Mouse (Mus musculus) cerebellum, postnatal 14 days (tissue): ENCODE data around the gene Cmtm1.
A peak's percentile ranks its signal among the peaks of the same experiment; 100 is the strongest.
"Not testable (repeated sequence)": the region's sequence is repeated elsewhere in the genome, so short reads cannot be mapped to it uniquely, and the experiment has no call there.

Source experiments
- DNase-seq, 2 experiments: peaks; one replicate each; pipeline ENCODE4 v3.0.0; 2021; ENCODE audit warnings: mixed read lengths in 2 of 2

Gene Cmtm1

DNA sequence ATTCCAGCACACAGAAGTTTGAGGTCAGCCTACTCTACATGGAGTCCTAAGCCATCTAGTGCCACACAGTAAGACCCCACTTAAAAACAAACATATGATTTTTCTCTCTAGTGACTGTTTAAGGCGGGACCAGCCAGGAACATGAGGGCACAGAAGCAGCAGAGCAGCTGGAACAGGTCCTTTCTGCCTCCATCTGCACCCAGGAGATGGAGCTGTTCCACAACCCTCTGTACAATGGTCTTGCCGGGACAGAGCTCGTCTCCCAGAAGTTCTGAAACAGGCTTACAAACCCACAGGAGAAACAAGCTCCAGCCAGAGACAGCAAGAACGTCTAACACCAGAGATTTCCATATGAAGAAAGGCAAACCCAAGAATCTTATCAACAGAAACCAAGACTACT, 3.4 kb upstream of the Cmtm1 start:
- peak in 1 of 2 experiments; percentile 7 for DNase-seq

DNA sequence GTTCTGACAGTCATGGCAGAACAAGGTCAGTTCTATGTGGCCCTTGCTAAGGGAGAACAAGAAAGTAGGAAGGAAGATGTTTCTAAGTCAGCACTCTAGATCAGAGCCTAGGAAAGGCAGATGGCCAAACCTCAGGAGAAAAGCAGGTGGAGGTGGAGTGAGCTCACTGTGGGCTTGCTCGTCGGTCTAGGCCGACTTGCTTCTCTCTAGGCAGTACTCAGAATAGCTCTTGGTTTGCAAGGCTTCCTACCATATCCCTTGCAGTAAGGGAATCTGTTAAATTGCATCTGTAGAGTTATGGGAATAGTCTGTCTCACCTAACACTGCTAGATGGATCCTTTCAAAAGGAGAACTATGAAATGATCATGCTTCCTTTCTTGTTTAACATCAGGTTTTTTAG, 2.1 kb upstream of the Cmtm1 start:
- not testable (repeated sequence) for DNase-seq

DNA sequence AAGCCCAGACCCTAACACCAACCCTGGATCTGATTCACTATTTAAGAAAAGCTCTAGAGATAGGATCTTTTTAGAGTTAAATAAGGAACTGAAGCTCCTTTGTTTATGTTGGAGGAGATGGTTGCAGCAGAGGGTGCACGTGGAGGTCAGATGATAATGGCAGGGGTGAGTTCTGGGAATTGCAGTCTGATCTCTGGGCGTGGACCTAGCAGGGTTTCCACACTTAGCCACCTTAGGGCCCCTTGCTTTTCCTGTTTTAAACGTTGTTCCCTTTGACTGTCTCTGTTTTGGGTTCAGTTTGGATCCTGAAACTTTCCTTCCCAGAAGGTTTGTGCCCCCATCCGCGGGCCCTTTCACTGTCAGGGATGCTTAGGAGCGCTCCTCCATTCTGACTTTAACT, 1.6 kb downstream of the Cmtm1 start:
- DNase-seq: not testable (repeated sequence)

DNA sequence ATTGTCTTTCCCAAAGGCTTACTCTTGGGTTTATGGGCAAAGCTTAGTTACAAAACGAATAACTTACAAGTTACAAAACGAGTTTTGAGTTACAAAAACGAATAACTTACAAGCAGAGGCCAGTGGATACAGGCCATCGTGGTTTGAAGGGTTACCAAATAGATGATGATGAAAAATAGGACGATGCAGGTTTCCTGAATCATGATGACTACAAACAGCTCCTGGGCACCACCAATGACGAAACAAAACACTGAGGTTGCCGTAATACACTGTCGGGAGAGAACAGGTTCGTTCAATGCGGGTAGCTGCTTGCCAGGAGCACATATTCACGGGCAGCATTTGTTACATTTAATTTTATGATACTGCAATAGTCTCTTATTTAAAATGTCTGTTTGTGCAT, 5.0 kb downstream of the Cmtm1 start:
- DNase-seq: no peak

DNA sequence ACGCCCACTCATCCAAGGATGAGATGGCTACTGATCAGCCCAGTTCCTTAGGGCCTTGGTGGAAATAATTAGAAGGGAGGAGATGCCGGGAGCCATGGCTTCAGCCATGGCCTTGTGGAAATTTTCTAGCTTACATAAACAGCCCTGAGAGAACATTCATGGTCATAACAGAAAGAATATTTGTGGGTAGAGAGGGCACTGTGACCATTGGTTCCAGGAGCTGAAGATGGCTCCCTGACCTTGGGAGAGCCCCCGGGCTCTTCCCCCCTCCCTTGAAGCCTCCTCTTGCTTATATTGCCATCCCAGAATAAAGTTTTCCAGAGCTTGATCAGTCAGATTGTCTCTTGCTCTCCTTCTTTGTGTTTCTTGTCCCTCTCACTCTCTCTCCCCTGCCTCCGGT, 7.4 kb downstream of the Cmtm1 start:
- DNase-seq: not testable (repeated sequence)

DNA sequence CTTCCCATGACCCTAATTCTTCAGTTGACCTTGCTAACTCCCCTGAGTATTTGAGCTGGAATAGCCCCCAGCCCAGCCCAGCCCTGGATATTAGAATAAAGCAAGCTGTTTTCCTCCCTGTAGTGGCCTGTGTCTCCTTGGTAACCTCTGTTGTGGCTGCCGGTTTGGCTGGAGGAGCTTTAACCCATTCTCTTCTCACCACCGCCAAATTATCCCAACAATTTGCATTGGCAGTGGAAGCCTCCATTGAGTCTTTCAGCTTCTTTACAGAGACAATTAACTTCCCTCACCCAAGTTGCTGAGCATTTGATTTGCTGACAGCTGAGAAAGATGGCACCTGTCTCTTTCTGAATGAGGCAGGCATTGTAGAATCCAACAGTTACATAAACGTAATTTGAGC, 8.4 kb downstream of the Cmtm1 start:
- peak; percentile 11 to 16 for DNase-seq

DNA sequence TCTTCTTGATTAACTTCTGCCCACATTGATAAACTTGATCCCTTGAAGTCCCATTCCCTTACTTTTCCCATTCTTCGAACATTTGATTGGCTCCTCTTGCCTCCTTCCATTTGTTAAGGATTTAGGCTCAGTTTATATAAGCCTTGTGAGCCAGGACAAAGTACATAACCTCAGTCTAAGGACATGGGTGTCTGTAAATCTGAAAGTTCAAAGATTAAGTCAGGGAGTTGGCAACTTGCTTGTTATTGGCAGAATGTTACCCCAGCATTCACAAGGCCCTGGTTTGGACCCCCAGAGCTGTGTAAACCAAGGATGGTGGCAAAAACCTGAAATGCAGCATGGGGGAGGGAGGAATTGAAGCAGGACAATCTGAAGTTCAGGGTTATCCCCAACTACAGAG, 15.5 kb downstream of the Cmtm1 start:
- DNase-seq: no peak

DNA sequence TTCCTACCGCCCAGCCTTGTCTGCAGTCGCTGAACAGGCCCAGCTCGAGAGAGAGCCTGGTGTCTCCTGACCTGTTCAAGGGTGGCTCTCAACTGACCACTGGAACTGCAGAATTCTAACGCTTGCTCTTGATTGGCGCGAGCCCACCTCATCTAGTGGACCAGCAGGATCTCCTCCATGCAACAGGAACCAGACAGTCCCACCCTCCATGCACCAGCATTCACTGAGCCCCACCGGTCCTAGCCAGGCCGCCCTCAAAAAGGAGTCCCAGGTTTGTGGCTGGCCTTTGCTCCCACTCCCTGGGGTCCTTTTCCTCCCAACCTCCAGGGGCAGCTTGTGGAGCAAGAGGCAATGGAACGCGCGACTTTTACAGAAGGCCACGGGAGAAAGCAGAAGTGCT, 16.9 kb downstream of the Cmtm1 start, which contains the start of gene Cmtm2a:
Gene Cmtm2a, minus strand, starts transcription at position 101 of the 400 bp plus-strand sequence.
- not testable (repeated sequence) for DNase-seq

DNA sequence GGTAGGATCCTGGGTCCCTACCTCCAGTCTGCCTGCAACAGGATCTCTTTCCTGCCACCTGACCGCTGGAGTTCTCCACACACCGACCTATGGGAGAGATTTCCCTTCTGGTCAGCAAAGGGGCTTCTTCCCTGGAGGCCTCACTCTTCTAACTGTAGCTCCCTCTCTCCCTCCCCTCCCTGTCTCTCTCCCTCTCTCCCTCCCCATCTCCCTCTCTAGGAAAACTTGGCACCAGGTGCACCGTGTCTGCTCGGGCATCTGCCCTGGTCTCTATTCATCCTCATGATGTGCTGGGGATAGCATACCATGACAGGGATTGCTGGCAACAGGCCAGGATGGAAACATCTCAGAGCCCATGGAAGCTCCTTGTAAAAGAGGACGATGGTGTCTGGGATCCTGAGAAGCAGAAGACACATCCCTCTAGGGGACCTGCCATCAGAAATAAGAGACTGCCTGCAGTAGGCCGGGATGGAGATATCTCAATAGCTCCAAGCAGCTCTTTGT, 41.0 kb downstream of the Cmtm1 start:
- peak in 1 of 2 experiments; percentile 45 for DNase-seq

DNA sequence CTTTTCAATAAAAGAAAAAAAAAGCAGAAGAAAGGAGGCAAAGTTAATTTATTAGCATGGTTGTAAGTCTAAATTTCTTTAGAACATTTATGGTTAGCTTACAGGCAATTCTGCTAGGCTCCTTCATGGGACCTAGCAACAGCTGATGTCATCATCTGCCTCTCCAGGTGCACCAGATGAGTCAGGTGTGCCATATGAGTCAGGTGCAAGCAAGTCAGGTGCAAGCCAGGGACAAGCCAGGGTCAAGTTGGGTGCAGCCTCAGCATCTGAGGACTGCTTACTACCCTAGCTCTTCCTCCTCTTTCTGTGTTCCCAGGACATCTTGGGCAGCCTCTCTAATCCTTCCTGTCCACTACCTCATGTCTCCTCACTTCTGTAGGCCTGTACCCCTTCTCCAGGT, 41.6 kb downstream of the Cmtm1 start:
- no peak for DNase-seq

DNA sequence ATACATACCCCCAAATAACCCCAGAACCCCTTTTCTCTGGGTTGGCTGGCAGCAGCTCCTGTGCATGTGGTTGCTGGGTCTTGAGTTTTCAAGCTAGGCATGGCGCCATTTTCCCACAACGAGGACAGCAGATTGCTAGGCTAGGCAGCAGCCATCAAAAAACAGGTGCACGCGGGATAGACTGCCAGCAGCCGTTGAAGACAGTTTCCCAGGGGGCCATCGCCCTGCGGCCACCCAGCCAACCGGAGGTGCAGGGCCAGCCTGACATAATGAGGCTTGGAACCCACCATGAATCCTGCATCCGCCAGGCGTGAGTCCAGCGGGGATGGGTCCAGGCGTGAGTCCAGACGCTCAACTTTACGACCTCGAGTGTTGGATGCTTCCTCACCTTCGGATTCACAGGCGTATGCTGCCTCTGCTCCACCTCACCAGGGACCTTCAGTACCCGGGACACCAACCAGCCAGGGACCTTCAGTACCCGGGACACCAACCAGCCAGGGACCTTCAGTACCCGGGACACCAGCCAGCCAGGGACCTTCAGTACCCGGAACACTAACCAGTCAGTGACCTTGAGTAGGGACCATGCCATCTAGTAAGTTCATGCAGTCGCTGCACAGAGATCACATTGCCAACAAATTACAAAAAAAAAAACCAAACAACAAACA, 45.5 kb downstream of the Cmtm1 start:
- peak; percentile 59 for DNase-seq

DNA sequence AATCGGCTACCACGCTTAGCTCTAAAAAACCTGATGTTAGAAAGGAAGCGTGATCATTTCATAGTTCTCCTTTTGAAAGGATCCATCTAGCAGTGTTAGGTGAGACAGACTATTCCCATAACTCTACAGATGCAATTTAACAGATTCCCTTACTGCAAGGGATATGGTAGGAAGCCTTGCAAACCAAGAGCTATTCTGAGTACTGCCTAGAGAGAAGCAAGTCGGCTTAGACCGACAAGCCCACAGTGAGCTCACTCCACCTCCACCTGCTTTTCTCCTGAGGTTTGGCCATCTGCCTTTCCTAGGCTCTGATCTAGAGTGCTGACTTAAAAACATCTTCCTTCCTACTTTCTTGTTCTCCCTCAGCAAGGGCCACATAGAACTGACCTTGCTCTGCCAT, 48.1 kb downstream of the Cmtm1 start:
- DNase-seq: not testable (repeated sequence)

DNA sequence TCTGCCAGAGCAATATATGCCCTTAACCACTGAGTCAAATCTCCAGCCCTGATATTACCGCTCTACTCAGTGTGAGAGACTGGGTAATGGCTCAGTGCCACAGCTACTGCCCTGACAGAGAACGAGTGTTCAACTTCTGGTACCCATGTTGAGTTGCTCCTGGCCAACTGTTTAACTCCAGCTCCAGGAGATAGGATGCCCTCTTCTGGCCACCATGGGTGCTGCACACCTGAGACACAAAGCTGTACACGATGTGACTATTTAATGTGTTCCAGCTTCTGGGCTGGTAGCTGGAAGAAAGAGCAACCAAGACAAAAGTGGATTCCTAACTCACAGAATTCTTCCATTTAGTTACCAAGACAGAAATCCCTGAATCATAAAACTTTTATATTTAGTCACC, 56.9 kb downstream of the Cmtm1 start:
- DNase-seq: peak in 1 of 2 experiments; percentile 26

DNA sequence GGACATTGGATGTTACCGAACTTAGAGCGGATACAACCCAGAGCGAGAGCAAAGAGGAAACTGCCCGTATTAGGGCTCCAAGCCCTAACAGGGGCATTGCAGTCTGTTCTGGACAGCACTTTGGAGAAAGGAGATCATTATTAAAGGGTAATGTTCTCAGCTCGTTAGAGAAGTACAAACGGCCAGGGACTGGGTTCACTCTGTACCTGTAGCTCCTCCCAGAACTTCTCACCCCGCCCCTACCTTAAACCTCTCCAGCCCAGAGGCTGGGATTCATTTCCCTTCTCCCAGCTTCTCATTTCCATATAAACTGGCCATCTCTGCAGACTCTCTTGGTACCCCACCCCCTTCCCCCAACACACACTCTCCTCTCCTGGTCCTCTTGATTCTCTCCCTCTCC, 58.5 kb downstream of the Cmtm1 start:
- DNase-seq: no peak

DNA sequence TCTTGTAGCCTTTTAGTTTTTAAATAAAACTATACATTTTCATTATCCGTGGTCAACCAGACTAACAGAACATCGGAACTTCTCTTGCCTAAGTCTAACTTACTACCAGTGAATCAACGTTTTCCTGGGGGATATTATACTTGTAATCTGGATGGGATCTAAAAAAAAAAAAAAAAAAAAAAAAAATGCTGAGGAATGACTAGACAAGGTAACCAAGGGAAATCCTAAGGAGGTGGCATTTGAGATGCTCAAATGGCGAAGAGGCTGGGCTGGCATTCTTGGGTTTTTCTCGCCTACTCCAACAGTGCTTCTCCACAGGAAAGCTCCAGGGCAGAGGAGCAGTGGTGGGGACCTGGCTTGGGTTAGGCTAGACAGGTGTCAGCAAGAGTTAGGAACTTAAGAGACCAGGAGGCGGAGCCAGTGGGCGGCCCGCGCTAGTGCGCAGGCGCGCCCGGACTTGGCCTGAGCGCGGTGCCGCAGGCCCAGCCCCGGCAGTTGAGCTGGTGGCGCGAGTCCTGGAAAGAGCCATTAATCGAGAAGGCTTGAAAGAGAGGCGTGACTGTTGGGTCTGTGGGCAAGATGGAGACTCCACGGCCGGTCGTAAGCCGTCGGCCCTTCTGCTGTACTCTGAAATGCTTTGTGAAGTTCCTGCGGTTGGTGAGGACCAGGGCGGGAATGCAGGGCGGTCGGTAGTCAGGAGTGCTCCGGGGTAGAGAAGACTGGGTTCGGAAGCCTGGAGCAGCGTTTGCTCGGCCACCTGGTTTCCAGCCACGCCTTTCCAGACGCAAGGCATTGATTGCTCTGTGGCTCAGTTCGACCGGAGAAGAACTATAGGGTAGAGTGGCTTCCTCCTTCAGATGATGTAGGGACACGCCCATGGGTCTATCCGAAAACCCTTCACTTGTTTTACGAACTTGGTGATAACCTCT, 59.2 kb downstream of the Cmtm1 start, which contains the start of gene Cklf:
Gene Cklf, plus strand, starts transcription at position 423 of the 929 bp plus-strand sequence.
- peak; percentile 84 to 88 for DNase-seq

DNA sequence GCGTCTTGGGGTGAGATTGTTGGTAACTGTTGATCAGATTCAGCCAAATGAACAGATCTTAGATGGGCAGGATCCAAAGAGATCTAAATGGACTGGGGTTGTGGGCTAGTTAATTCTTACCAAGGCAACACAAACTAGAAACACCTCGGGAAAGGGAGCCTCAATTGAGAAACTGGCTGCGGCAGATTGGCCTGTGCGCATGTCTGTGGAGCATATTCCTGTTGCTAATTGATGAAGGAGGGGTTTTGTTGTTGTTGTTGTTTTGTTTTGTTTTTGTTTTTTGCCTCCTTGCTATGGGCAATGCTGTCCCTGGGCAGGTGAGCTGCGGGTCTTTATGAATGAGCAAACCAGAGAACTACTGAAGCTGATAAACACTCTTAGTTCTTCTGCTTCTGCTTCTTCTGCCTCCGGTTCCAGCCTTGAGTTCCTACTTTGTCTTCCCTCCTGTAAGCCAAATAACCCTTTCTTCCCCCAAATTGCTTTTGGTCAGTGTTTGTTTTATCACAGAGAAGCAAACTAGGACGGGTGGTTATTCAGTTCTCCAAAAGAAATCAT, 60.4 kb downstream of the Cmtm1 start:
- no peak for DNase-seq

DNA sequence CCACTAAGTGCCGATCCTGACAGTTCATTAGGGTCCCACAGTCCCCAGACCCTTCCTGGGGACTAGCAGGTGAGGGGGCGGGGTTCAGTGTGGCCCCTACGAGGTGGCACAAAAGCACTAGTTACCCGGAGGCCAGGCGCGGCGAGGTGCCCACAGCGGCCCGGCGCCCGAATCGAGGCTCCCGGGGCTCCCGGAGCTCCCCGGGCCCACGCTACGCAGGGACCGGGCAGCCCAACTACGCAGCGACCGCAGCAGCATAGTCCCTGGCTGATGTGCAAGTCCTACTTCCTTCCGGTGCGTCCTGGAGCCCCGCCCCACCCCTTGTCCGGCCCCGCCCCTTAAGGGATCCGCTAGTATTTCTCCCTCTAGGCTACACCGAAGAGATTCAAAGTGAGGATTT, 61.7 kb downstream of the Cmtm1 start, which contains the start of gene Tk2:
Gene Tk2, minus strand, starts transcription at position 283 of the 400 bp plus-strand sequence.
- peak; percentile 79 to 84 for DNase-seq

DNA sequence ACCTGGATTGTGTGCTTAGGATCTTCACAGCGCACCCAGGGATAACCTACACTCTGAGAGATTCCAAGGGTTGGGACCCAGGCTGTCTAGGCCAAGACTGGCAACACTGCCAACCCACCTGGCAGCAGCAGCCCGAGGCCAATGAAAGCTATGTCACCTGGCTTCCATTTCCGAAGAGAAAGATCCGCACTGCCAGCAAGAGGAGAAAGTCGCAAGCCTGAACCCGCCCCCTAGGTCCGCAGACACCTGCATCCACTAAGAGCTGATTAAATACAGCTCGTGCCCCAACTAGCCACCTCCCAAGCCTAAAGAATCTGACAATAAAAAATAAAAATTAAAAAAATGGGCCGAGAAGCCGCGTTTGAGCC, 62.1 kb downstream of the Cmtm1 start:
- peak; percentile 52 to 54 for DNase-seq

DNA sequence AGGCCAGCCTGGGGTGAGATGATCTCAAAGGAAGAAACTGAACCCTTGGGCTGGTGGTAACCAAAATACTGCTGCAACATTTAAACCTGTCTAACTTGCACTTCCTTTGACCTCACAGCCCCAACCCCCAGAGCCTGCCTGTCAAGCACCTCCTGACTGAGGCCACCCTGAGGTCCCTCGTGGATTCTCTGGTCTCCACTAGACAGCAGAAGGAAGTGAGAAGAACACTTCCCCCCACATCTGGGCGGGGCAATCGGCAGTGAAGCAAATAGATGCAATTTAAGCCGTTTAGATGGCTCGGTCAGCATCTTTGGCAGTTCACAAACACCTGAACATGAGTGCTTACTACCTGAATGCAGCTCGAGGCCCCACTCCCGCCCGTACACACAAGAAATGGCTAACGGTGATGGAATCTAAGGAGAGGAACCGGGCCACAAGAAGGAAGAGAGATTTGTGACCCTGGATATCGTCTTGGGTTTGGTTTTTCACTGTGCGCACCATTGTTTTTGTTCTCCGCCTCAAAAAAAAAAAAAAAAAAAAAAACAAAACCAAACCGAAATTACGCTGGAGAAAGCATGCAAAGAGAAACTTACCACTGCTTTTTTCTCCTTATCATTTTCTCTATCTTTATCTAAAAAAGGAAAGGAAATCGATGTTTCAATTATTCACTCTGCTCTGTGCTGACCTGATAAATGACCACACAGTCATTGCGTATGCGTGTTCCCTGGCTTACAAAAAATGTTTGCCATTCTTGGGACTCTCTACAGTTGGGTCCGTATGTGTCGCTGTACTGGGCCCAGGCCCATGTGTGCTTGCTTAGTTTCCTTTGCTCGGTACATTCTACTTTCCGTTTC, 62.7 kb downstream of the Cmtm1 start:
- DNase-seq: no peak

DNA sequence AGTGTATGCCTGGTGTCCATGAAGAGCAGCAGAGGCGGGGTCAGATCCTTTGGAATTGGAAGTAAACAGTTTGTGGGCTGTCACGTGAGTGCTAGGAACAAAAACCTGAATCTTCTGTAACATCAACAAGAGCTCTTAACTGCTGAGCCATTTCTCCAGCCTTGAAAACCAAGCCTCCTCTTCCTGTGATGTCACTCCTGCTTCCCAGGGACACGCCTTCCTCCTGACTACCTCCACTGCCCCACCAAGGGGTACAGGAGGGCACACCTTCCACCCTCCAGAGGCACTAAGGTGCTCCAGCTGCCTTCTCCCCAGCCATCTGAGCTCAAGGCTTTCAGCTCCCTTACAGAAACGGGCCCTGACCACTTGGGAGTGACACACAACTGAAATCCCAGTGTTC, 63.3 kb downstream of the Cmtm1 start:
- no peak for DNase-seq
